Mouse (Mus musculus): ENCODE data around the gene Cuzd1. TPM values are rescaled to one million over a fixed set of nuclear protein-coding genes. Genes with fewer than 3 reads are reported as not detected.

Gene Cuzd1
- total RNA-seq (2023): not detected

GRCm38 (mm10) chr7:131322192-131322591, at the start of gene Cuzd1:
Gene Cuzd1 (minus strand): TSS chr7:131322292.

GRCm38 (mm10) chr7:131370648-131371469, 48.8 kb upstream of the Cuzd1 start, which contains the start of gene Pstk:
Gene Pstk (plus strand): TSS chr7:131371141.

GRCm38 (mm10) chr7:131362615-131363300, 40.7 kb upstream of the Cuzd1 start, which contains the start of gene 2310057M21Rik:
Gene 2310057M21Rik (minus strand): TSS chr7:131362759.

GRCm38 (mm10) chr7:131333564-131333963, 11.5 kb upstream of the Cuzd1 start, which contains the start of gene Fam24a:
Gene Fam24a (plus strand): TSS chr7:131333864.

GRCm38 (mm10) chr7:131329416-131329815, 7.3 kb upstream of the Cuzd1 start, which contains the start of gene Fam24b:
Gene Fam24b (minus strand): TSS chr7:131329516.

Other genes starting within 250 kb of the Cuzd1 start
- not detected for gene 4933402N03Rik, start 176.0 kb downstream of the Cuzd1 start, total RNA-seq (2023)
- not detected for gene 5430419D17Rik, start 147.9 kb downstream of the Cuzd1 start, total RNA-seq (2023)
- gene Fam24b, start 7.2 kb upstream of the Cuzd1 start, total RNA-seq (2023): not detected
- not detected for gene Fam24a, start 11.6 kb upstream of the Cuzd1 start, total RNA-seq (2023)
- 10 to 100 TPM in 1 of 2 experiments, 1 to 10 TPM in 1; 6.6 to 10.3 TPM for gene 2310057M21Rik, start 40.5 kb upstream of the Cuzd1 start, total RNA-seq (2023)
- 10 to 100 TPM; 11.0 to 15.2 TPM for gene Pstk, start 48.8 kb upstream of the Cuzd1 start, total RNA-seq (2023)
- 10 to 100 TPM; 37.2 to 50.7 TPM for gene Ikzf5, start 88.2 kb upstream of the Cuzd1 start, total RNA-seq (2023)
- 10 to 100 TPM; 19.9 to 30.0 TPM for gene Acadsb, start 88.3 kb upstream of the Cuzd1 start, total RNA-seq (2023)
- not detected for gene Hmx3, start 220.6 kb upstream of the Cuzd1 start, total RNA-seq (2023)
- not detected for gene Hmx2, start 226.5 kb upstream of the Cuzd1 start, total RNA-seq (2023)
- 10 to 100 TPM; 54.9 to 55.1 TPM for gene Bub3, start 237.9 kb upstream of the Cuzd1 start, total RNA-seq (2023)